Mouse (Mus musculus) intestine, embryonic 15.5 days (tissue): Measurements from ENCODE around the gene Gm10722. TPM values are rescaled to one million over a fixed set of nuclear protein-coding genes. Genes with fewer than 3 reads are reported as not detected.
"Not testable (repeated sequence)": the region's sequence is repeated elsewhere in the genome, so short reads cannot be mapped to it uniquely, and the experiment has no call there.

Experiments used
- ATAC-seq: fragments of 200-750 bp; cut with Nextera tagmentation; 2 replicates; pipeline ENCODE4 v1.8.0; 2017; ENCODE audit warnings: moderate TSS enrichment, moderate library complexity
- H3K27ac ChIP-seq: fragments of 300-500 bp; sonication (generic); 2 replicates; pipeline ENCODE4 v1.5.1; 2015; ENCODE audit warnings: mild to moderate bottlenecking, inconsistent platforms
- H3K27me3 ChIP-seq: fragments of 300-500 bp; sonication (generic); replicated peaks from 2 replicates; pipeline ENCODE4 v1.6.1; 2015; ENCODE audit warnings: inconsistent platforms
- H3K36me3 ChIP-seq: fragments of 300-500 bp; sonication (generic); 2 replicates; pipeline ENCODE4 v1.6.1; 2015; ENCODE audit warnings: inconsistent platforms
- H3K4me1 ChIP-seq: fragments of 300-500 bp; sonication (generic); replicated peaks from 2 replicates; pipeline ENCODE4 v1.6.1; 2015; ENCODE audit warnings: inconsistent platforms
- H3K4me2 ChIP-seq: fragments of 300-500 bp; sonication (generic); replicated peaks from 2 replicates; pipeline ENCODE4 v1.6.1; 2015; ENCODE audit warnings: mild to moderate bottlenecking, inconsistent platforms
- H3K4me3 ChIP-seq: fragments of 300-500 bp; sonication (generic); replicated peaks from 2 replicates; pipeline ENCODE4 v1.5.1; 2015; ENCODE audit warnings: inconsistent platforms
- H3K9ac ChIP-seq: fragments of 300-500 bp; sonication (generic); 2 replicates; pipeline ENCODE4 v1.6.1; 2015; ENCODE audit warnings: inconsistent platforms
- H3K9me3 ChIP-seq: fragments of 300-500 bp; sonication (generic); 2 replicates; pipeline ENCODE4 v1.6.1; 2016; ENCODE audit warnings: inconsistent platforms
- WGBS: fragments of 180-500 bp; shearing (Covaris S2); methylation state at CpG from one replicate; pipeline ENCODE4 v1.1.7; 2015; 5-methylcytosine and 5-hydroxymethylcytosine counted together
- polyA plus RNA-seq: library from polyadenylated mRNA; unstranded; fragments of >200 nt; fragmentation: Nextera tagmentation; extraction: Ambion mirVana; gene quantifications from 2 replicates; pipeline ENCODE4 v1.2.1, GENCODE M21; 2015

The Gm10722 gene
- polyA plus RNA-seq, 1 experiment from 2014 or later: not detected

DNA sequence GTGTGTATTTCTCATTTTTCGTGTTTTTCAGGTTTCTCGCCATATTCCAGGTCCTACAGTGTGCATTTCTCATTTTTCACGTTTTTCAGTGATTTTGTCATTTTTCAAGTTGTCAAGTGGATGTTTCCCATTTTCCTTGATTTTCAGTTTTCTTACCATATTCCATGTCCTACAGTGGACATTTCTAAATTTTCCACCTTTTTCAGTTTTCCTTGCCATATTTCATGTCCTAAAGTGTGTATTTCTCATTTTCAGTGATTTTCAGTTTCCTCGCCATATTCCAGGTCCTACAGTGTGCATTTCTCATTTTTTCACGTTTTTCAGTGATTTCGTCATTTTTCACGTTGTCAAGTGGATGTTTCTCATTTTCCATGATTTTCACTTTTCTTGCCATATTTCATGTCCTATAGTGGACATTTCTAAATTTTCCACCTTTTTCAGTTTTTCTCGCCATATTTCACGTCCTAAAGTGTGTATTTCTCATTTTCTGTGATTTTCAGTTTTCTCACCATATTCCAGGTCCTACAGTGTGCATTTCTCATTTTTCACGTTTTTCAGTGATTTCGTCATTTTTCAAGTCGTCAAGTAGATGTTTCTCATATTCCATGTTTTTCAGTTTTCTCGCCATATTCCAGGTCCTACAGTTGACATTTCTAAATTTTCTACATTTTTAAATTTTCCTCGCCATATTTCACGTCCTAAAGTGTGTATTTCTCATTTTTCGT lies 28.7 kb downstream of the Gm10722 start:
- H3K36me3 ChIP-seq, ATAC-seq, H3K27me3 ChIP-seq, H3K4me2 ChIP-seq, H3K4me3 ChIP-seq, H3K9ac ChIP-seq, H3K4me1 ChIP-seq, H3K9me3 ChIP-seq, H3K27ac ChIP-seq: not testable (repeated sequence)
- WGBS: 63% methylated on average over 14 of the region's 16 CpGs

DNA sequence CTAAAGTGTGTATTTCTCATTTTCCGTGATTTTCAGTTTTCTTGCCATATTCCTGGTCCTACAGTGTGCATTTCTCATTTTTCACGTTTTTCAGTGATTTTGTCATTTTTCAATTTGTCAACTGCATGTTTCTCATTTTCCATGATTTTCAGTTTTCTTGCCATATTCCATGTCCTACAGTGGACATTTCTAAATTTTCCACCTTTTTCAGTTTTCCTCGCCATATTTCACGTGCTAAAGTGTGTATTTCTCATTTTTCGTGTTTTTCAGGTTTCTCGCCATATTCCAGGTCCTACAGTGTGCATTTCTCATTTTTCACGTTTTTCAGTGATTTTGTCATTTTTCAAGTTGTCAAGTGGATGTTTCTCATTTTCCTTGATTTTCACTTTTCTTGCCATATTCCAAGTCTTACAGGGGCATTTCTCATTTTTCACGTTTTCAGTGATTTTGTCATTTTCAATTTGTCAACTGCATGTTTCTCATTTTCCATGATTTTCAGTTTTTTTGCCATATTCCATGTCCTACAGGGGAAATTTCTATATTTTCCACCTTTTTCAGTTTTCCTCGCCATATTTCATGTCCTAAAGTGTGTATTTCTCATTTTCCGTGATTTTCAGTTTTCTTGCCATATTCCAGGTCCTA lies 30.1 kb downstream of the Gm10722 start:
- not testable (repeated sequence) for H3K27ac ChIP-seq, H3K27me3 ChIP-seq, H3K4me1 ChIP-seq, H3K9me3 ChIP-seq, H3K4me2 ChIP-seq, H3K9ac ChIP-seq, ATAC-seq, H3K36me3 ChIP-seq, H3K4me3 ChIP-seq
- 64% methylated on average over 2 of the region's 10 CpGs for WGBS

DNA sequence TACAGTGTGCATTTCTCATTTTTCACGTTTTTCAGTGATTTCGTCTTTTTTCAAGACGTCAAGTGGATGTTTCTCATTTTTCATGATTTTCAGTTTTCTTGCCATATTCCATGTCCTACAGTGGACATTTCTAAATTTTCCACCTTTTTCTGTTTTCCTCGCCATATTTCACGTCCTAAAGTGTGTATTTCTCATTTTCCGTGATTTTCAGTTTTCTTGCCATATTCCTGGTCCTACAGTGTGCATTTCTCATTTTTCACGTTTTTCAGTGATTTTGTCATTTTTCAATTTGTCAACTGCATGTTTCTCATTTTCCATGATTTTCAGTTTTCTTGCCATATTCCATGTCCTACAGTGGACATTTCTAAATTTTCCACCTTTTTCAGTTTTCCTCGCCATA lies 33.6 kb downstream of the Gm10722 start, which contains the start of gene Gm17535:
TSS of gene Gm17535 (plus strand) at position 301 of the 400 bp plus-strand sequence.
- not testable (repeated sequence) for ATAC-seq, H3K27me3 ChIP-seq, H3K36me3 ChIP-seq, H3K9me3 ChIP-seq, H3K27ac ChIP-seq, H3K4me1 ChIP-seq, H3K9ac ChIP-seq, H3K4me2 ChIP-seq, H3K4me3 ChIP-seq
- WGBS: 47% methylated on average over 1 of the region's 8 CpGs

DNA sequence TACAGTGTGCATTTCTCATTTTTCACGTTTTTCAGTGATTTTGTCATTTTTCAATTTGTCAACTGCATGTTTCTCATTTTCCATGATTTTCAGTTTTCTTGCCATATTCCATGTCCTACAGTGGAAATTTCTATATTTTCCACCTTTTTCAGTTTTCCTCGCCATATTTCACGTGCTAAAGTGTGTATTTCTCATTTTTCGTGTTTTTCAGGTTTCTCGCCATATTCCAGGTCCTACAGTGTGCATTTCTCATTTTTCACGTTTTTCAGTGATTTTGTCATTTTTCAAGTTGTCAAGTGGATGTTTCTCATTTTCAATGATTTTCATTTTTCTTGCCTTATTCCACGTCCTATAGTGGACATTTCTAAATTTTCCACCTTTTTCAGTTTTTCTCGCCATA lies 35.9 kb downstream of the Gm10722 start, which contains the start of gene Gm10715:
TSS of gene Gm10715 (plus strand) at position 301 of the 400 bp plus-strand sequence.
- H3K9me3 ChIP-seq, H3K27me3 ChIP-seq, ATAC-seq, H3K4me2 ChIP-seq, H3K4me3 ChIP-seq, H3K36me3 ChIP-seq, H3K4me1 ChIP-seq, H3K27ac ChIP-seq, H3K9ac ChIP-seq: not testable (repeated sequence)
- WGBS: 75% methylated on average over 8 of the region's 8 CpGs

DNA sequence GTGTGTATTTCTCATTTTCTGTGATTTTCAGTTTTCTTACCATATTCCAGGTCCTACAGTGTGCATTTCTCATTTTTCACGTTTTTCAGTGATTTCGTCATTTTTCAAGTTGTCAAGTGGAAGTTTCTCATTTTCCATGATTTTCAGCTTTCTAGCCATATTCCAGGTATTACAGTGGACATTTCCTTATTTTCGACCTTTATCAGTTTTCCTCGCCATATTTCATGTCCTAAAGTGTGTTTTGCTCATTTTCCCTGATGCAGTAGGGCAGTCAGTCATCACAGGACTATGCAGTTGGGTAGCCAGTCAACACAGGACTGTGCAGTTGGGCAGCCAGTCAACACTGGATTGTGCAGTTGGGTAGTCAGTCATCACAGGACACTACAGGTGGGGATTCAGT lies 37.4 kb downstream of the Gm10722 start:
- H3K4me3 ChIP-seq, H3K27me3 ChIP-seq, H3K9ac ChIP-seq, H3K9me3 ChIP-seq, H3K4me2 ChIP-seq, H3K4me1 ChIP-seq, ATAC-seq, H3K27ac ChIP-seq, H3K36me3 ChIP-seq: not testable (repeated sequence)
- 66% methylated on average over 4 of the region's 4 CpGs for WGBS

Other genes with a start within 250 kb of the Gm10722 start
- not detected in 2 replicates for gene Gm11168, start 2.4 kb downstream of the Gm10722 start, polyA plus RNA-seq
- not detected in 2 replicates for gene Gm10721, start 12.2 kb downstream of the Gm10722 start, polyA plus RNA-seq
- gene Gm10720, start 14.7 kb downstream of the Gm10722 start, polyA plus RNA-seq: not detected in 2 replicates
- 0.30 TPM in 1 of 2 replicates, not detected in the other for gene Gm10719, start 16.5 kb downstream of the Gm10722 start, polyA plus RNA-seq
- 0.64 TPM in 1 of 2 replicates, not detected in the other for gene Gm10718, start 22.6 kb downstream of the Gm10722 start, polyA plus RNA-seq
- gene Gm10717, start 24.5 kb downstream of the Gm10722 start, polyA plus RNA-seq: not detected in 2 replicates
- not detected in 2 replicates for gene Gm17535, start 33.7 kb downstream of the Gm10722 start, polyA plus RNA-seq
- gene Gm10715, start 36.0 kb downstream of the Gm10722 start, polyA plus RNA-seq: not detected in 2 replicates